Mouse (Mus musculus) bone marrow macrophage, adult 2 months (primary cell): ENCODE data around the gene Rdh11.
A peak's percentile ranks its signal among the peaks of the same experiment; 100 is the strongest.

ENCODE experiments used
- CTCF ChIP-seq: IDR thresholded peaks from 2 replicates; pipeline ENCODE4 v1.5.1; 2012; ENCODE audit warnings: low read depth, mild to moderate bottlenecking, low read length, moderate library complexity
- POLR2A ChIP-seq: IDR thresholded peaks from 2 replicates; pipeline ENCODE4 v1.6.1; 2012; ENCODE audit warnings: mild to moderate bottlenecking, low read depth, low read length, borderline replicate concordance

GRCm38 (mm10) chr12:79193441-79193840 lies 1.3 kb upstream of the Rdh11 start:
- TF ChIP-seq CTCF (peak; percentile 47; the same call in 1 of the 2 replicates), POLR2A (no peak)
